Mouse (Mus musculus) layer of hippocampus, adult 9-10 months (tissue): ENCODE data around the gene Ptprd.
"Not testable (repeated sequence)": the region's sequence is repeated elsewhere in the genome, so short reads cannot be mapped to it uniquely, and the experiment has no call there.

Experiments
- DNase-seq: peaks from one replicate; pipeline ENCODE4 v3.0.0; 2022; ENCODE audit warnings: low spot score

Ptprd gene

GRCm38 (mm10) chr4:77889489-77889888, 322.3 kb downstream of the Ptprd start:
- DNase-seq, result no peak

- DNase-seq, result no peak
Observed at GRCm38 (mm10) chr4:77880213-77880612, 331.5 kb downstream of the Ptprd start.

- DNase-seq, result no peak
Observed at GRCm38 (mm10) chr4:77861269-77861668, 350.5 kb downstream of the Ptprd start.

GRCm38 (mm10) chr4:77797391-77797790, 414.4 kb downstream of the Ptprd start:
- not testable (repeated sequence) for DNase-seq

- no peak for DNase-seq
Observed at GRCm38 (mm10) chr4:77777237-77777636, 434.5 kb downstream of the Ptprd start.

- DNase-seq, result no peak
Observed at GRCm38 (mm10) chr4:77763790-77764189, 448.0 kb downstream of the Ptprd start.

GRCm38 (mm10) chr4:77743391-77743790, 468.4 kb downstream of the Ptprd start:
- no peak for DNase-seq

- no peak for DNase-seq
Observed at GRCm38 (mm10) chr4:77721908-77722307, 489.9 kb downstream of the Ptprd start.

GRCm38 (mm10) chr4:77717792-77718191, 494.0 kb downstream of the Ptprd start:
- no peak for DNase-seq

- no peak for DNase-seq
Observed at GRCm38 (mm10) chr4:77710231-77710630, 501.5 kb downstream of the Ptprd start.

- no peak for DNase-seq
Observed at GRCm38 (mm10) chr4:77698294-77698693, 513.5 kb downstream of the Ptprd start.

- DNase-seq, result no peak
Observed at GRCm38 (mm10) chr4:77675798-77676197, 536.0 kb downstream of the Ptprd start.

GRCm38 (mm10) chr4:77664761-77665160, 547.0 kb downstream of the Ptprd start:
- DNase-seq, result no peak

- no peak for DNase-seq
Observed at GRCm38 (mm10) chr4:77662309-77662708, 549.5 kb downstream of the Ptprd start.

GRCm38 (mm10) chr4:77655669-77656068, 556.1 kb downstream of the Ptprd start:
- DNase-seq, result no peak

GRCm38 (mm10) chr4:77649615-77650325, 562.0 kb downstream of the Ptprd start:
- no peak for DNase-seq

- DNase-seq, result no peak
Observed at GRCm38 (mm10) chr4:77648911-77649310, 562.9 kb downstream of the Ptprd start.

- DNase-seq, result no peak
Observed at GRCm38 (mm10) chr4:77647451-77648137, 564.2 kb downstream of the Ptprd start.

- DNase-seq, result peak; percentile 42
Observed at GRCm38 (mm10) chr4:77644435-77644834, 567.3 kb downstream of the Ptprd start.

GRCm38 (mm10) chr4:77640022-77640421, 571.7 kb downstream of the Ptprd start:
- no peak for DNase-seq

GRCm38 (mm10) chr4:77613129-77613528, 598.6 kb downstream of the Ptprd start:
- DNase-seq, result no peak

GRCm38 (mm10) chr4:77586624-77587023, 625.1 kb downstream of the Ptprd start:
- no peak for DNase-seq

GRCm38 (mm10) chr4:77586222-77586621, 625.5 kb downstream of the Ptprd start:
- DNase-seq, result no peak
